Mouse (Mus musculus) common myeloid progenitor, adult 5-6 weeks (primary cell): ENCODE results near the gene Dmp1. TPM values are rescaled to one million over a fixed set of nuclear protein-coding genes. Genes with fewer than 3 reads are reported as not detected.

Experiments used
- ATAC-seq: replicated peaks from 2 replicates; pipeline ENCODE4 v1.8.0; 2016; ENCODE audit warnings: low read depth, mild to moderate bottlenecking, moderate TSS enrichment, inconsistent platforms; ENCODE audit not compliant: poor library complexity, severe bottlenecking
- total RNA-seq: library from RNA; stranded (forward); fragments of 200-1000, 187-1606 nt; gene quantifications from 2 replicates; pipeline ENCODE4 v1.2.3, GENCODE M21; 2017

Gene Dmp1
- total RNA-seq = not detected in 2 replicates

GRCm38 (mm10) chr5:104202351-104202750, at the start of gene Dmp1:
Dmp1 (plus strand) TSS chr5:104202613.
- no peak for ATAC-seq

GRCm38 (mm10) chr5:104157701-104158100, 44.7 kb upstream of the Dmp1 start:
- no peak for ATAC-seq

GRCm38 (mm10) chr5:104158332-104159052, 43.9 kb upstream of the Dmp1 start:
- no peak for ATAC-seq

- no peak for ATAC-seq
Measured at GRCm38 (mm10) chr5:104160581-104160980, 41.8 kb upstream of the Dmp1 start.

- ATAC-seq = no peak
Measured at GRCm38 (mm10) chr5:104161390-104161789, 41.0 kb upstream of the Dmp1 start.

- ATAC-seq = no peak
Measured at GRCm38 (mm10) chr5:104163536-104163935, 38.9 kb upstream of the Dmp1 start.

- ATAC-seq = no peak
Measured at GRCm38 (mm10) chr5:104170412-104170811, 32.0 kb upstream of the Dmp1 start, which contains the start of gene Dspp. Dspp (plus strand) TSS chr5:104170712.

- ATAC-seq = no peak
Measured at GRCm38 (mm10) chr5:104173094-104173493, 29.3 kb upstream of the Dmp1 start.

- ATAC-seq = no peak
Measured at GRCm38 (mm10) chr5:104183743-104184142, 18.7 kb upstream of the Dmp1 start.

- no peak for ATAC-seq
Measured at GRCm38 (mm10) chr5:104187281-104187680, 15.1 kb upstream of the Dmp1 start.

GRCm38 (mm10) chr5:104195086-104195485, 7.3 kb upstream of the Dmp1 start:
- ATAC-seq = no peak

GRCm38 (mm10) chr5:104201153-104201950, 1.1 kb upstream of the Dmp1 start:
- no peak for ATAC-seq

- no peak for ATAC-seq
Measured at GRCm38 (mm10) chr5:104212531-104212930, 10.1 kb downstream of the Dmp1 start.

- peak; percentile 47; the same call in 1 of the 2 replicates for ATAC-seq
Measured at GRCm38 (mm10) chr5:104218926-104219325, 16.5 kb downstream of the Dmp1 start.

GRCm38 (mm10) chr5:104224299-104224698, 21.9 kb downstream of the Dmp1 start:
- ATAC-seq = no peak

GRCm38 (mm10) chr5:104224750-104225149, 22.3 kb downstream of the Dmp1 start:
- ATAC-seq = no peak

- no peak for ATAC-seq
Measured at GRCm38 (mm10) chr5:104228497-104228896, 26.1 kb downstream of the Dmp1 start.

GRCm38 (mm10) chr5:104236741-104237140, 34.3 kb downstream of the Dmp1 start:
- ATAC-seq = no peak

- no peak for ATAC-seq
Measured at GRCm38 (mm10) chr5:104239674-104240378, 37.4 kb downstream of the Dmp1 start.

GRCm38 (mm10) chr5:104244261-104244660, 41.8 kb downstream of the Dmp1 start:
- no peak for ATAC-seq

GRCm38 (mm10) chr5:104251811-104252210, 49.4 kb downstream of the Dmp1 start:
- ATAC-seq = no peak
